Mouse (Mus musculus) stomach, postnatal 0 days (tissue): ENCODE measurements at regions not wholly inside any gene's neighbourhood (a gene's known extent, or its start where the extent isn't known, plus 50 kb on each side); places are given as distances from the start of the nearest gene placed in this dataset.

Experiments used
- CTCF ChIP-seq: IDR thresholded peaks from 2 replicates; pipeline ENCODE4 v1.5.1; 2016; ENCODE audit warnings: antibody characterized with exemption, low read depth, mild to moderate bottlenecking, moderate library complexity
- EP300 ChIP-seq: optimal IDR thresholded peaks from 2 replicates; pipeline ENCODE3; 2016; ENCODE audit warnings: antibody characterized with exemption

- TF ChIP-seq CTCF (no peak), EP300 (peak; percentile 84)
Measured at GRCm38 (mm10) chr1:127028872-127029497, 175.8 kb upstream of the Mgat5 start.
